Mouse (Mus musculus): ENCODE measurements around the gene Fance.
"Not testable (repeated sequence)": the region's sequence is repeated elsewhere in the genome, so short reads cannot be mapped to it uniquely, and the experiment has no call there.

GRCm38 (mm10) chr17:28330590-28330989, 17.3 kb downstream of the Fance start:
- TF ChIP-seq CTCF, EP300 (IDR thresholded peaks at IDR 0.05; ENCODE audit: low read depth): not testable (repeated sequence)

Measured in liver, embryonic 14.5 days (tissue).